Mouse (Mus musculus): Measurements from ENCODE around the gene Runx1. TPM values are rescaled to one million over a fixed set of nuclear protein-coding genes. Genes with fewer than 3 reads are reported as not detected.

Runx1 gene
- polyA plus RNA-seq, 1 experiment, result 32.5 TPM

DNA sequence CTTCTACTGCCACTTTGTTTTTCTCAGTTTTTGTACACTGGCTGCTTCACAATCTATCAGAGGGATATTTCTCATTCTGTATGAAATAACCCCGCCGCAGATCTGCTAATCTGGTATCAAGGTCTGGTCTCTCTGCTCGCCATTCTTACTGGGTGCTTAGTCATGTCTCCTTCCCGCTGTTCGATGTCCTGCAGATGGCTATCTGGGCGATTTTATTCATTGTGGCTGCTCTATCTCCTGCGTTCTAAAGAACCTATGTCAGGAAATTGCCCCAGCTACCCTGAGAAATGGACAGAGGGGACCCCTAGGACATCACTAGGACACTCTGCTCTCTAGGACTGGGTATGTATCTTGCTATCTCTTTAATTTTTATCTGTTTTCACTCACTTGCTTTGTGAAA, 135.2 kb downstream of the Runx1 start:
- TF ChIP-seq CTCF (IDR thresholded peaks at IDR 0.05; ENCODE audit: insufficient read depth, low read length), result no peak
- no peak for TF ChIP-seq POLR2A (IDR thresholded peaks at IDR 0.05; ENCODE audit: borderline replicate concordance, extremely low read depth, low read depth, low read length)
- DNase-seq, result peak; percentile 15
- WGBS, result 74% methylated on average over 7 of the region's 7 CpGs
- Histone ChIP-seq H3K4me1 (ENCODE audit: control insufficient read depth, insufficient read depth, low read length) (peaks cover 4% of the 10 kb centered on the region; the same call in 1 of the 2 replicates), H3K4me3 (replicated peaks; ENCODE audit: extremely low read depth, low read depth, low read length) (no peak overlapping the region)

DNA sequence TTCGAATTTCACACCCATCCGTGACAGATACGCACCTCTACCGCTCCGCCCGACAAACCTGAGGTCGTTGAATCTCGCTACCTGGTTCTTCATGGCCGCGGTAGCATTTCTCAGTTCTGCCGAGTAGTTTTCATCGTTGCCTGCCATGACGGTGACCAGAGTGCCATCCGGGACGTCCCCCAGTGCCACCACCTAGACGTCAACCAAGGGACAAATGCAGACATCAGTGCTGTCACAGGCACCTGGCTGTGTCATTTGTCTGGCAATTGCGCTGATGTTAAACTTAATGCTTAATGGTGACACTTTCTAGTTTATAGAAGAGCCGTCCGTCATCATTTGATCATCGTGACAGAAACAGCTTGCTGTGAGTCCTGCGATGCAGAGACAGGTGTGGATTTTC, 137.0 kb downstream of the Runx1 start:
- WGBS, result 90% methylated on average over 21 of the region's 21 CpGs
- peak; percentile 4 for DNase-seq
- Histone ChIP-seq H3K4me1 (ENCODE audit: control insufficient read depth, insufficient read depth, low read length) (peaks cover 10% of the 10 kb centered on the region; the same call in 1 of the 2 replicates), H3K4me3 (replicated peaks; ENCODE audit: extremely low read depth, low read depth, low read length) (no peak overlapping the region)
- TF ChIP-seq POLR2A (IDR thresholded peaks at IDR 0.05; ENCODE audit: borderline replicate concordance, extremely low read depth, low read depth, low read length), result no peak
- no peak for TF ChIP-seq CTCF (IDR thresholded peaks at IDR 0.05; ENCODE audit: insufficient read depth, low read length)

DNA sequence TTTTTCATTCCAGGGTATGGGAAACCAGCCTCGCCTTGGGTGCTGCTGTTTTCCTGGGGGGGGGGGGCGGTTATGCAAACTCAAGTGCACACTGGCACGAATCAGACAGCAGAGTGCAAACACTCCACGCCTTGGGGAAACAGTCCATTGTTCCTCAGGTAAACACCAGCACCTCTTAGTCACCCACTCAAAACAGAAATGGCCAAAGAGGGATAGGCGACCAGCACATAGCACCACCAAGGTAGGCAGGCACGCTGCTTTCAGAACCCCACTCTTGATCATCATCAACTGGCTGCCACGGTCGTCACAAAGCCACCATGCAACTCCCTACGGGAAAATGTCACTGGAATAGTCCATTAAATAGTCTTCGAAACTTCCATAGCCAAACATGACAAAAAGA, 139.0 kb downstream of the Runx1 start:
- peak; percentile 52; the same call in 1 of the 2 replicates for TF ChIP-seq POLR2A (IDR thresholded peaks at IDR 0.05; ENCODE audit: borderline replicate concordance, extremely low read depth, low read depth, low read length)
- TF ChIP-seq CTCF (IDR thresholded peaks at IDR 0.05; ENCODE audit: insufficient read depth, low read length), result no peak

DNA sequence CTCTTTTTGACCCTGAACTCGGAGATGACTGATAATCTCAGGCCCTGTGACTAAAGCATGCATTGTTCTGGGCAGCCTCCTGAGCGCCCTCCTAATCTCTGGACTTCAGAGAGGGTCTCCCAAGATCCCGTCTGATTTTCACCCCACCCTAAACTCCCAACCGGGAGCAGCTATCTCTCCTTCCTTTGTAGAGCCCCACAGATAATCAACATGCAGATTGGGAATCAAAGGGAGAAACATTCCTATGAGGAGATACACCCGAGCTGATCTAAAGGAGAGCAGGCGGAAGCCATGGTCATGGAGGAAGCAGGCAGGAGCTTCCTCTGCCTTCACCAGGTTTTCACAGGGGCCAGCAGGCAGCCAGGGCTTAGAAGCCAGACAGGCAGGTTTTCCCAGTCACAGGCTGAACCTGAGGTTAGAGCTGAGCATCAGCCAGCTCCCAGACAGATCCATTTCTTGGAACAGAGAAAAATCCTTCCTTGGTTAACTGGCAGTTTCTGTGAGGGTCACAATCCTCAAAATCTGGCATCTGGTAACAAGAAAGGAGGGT, 140.1 kb downstream of the Runx1 start:
- DNase-seq, result no peak
- 48% methylated on average over 6 of the region's 6 CpGs for WGBS
- no peak overlapping the region for H3K4me3 ChIP-seq (replicated peaks; ENCODE audit: extremely low read depth, low read depth, low read length)
- peaks cover 8% of the 10 kb centered on the region; the same call in 1 of the 2 replicates for H3K4me1 ChIP-seq (ENCODE audit: control insufficient read depth, insufficient read depth, low read length)
- TF ChIP-seq CTCF (IDR thresholded peaks at IDR 0.05; ENCODE audit: insufficient read depth, low read length), result no peak
- TF ChIP-seq POLR2A (IDR thresholded peaks at IDR 0.05; ENCODE audit: borderline replicate concordance, extremely low read depth, low read depth, low read length), result no peak

More for the DNA sequence above, 139.0 kb downstream of the Runx1 start:
- peaks cover 10% of the 10 kb centered on the region; the same call in 1 of the 2 replicates for H3K4me1 ChIP-seq (ENCODE audit: control insufficient read depth, insufficient read depth, low read length)
- H3K4me3 ChIP-seq (replicated peaks; ENCODE audit: extremely low read depth, low read depth, low read length), result no peak overlapping the region
- peak; percentile 67 for DNase-seq
- 64% methylated on average over 10 of the region's 10 CpGs for WGBS

DNA sequence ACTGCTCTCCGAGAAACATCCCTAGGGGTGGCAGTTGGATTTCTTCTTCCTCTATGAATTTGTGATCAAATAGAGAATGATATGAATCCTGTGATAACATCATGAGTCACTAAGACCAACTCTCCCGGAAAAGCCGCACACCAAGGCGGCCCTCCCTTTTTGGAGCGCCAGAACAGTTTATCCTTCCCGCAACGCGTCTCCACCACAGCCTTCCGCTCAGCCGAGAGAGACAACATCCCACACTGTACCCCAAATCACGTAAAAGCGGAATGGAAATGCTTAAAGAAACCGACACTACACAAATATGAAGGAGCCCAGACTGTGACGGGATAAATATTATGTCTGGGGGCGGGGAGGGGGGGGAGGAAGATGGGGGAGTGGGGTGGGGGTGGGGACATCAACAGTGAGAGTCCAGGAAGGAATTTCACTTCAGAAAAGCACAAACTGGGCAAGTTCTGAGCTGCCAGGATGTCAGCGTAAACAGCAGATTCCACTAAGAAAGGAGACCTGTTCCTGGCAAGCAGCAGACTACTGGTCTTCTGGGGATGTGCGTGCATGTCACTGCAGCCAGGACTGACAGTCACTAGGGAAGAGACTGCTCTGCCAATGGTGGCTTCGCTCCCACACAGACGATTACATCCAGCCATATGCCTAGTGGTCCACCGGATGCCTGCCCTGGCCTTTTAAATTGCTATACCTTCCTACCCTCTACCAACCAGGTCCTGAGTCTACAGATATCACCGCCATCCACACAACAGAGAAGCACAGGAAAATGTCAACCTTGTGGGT, 141.3 kb downstream of the Runx1 start:
- Histone ChIP-seq H3K4me1 (ENCODE audit: control insufficient read depth, insufficient read depth, low read length) (peaks cover 8% of the 10 kb centered on the region; the same call in 1 of the 2 replicates), H3K4me3 (replicated peaks; ENCODE audit: extremely low read depth, low read depth, low read length) (no peak overlapping the region)
- 55% methylated on average over 21 of the region's 21 CpGs for WGBS
- DNase-seq, result no peak
- no peak for TF ChIP-seq CTCF (IDR thresholded peaks at IDR 0.05; ENCODE audit: insufficient read depth, low read length)
- TF ChIP-seq POLR2A (IDR thresholded peaks at IDR 0.05; ENCODE audit: borderline replicate concordance, extremely low read depth, low read depth, low read length), result no peak

DNA sequence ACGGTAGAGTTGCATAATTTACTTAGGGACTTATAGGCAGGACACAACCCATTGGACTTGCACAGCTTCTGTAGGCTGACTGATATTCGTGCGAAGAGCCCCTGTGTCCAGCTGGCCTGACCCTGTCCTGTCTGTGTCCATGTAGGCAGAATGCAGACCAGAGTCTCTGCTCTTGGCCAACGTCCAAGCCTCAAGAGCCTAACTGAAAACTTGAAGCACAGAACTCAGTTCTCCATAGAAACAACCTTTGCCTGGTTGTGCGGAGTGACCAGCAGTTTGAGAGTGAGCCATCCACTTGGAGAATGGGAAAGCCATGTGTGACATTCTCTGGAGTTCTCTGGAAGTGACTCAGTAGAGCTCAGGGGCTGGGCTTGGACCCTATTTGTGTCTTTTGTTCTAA, 149.3 kb downstream of the Runx1 start:
- Histone ChIP-seq H3K4me1 (ENCODE audit: control insufficient read depth, insufficient read depth, low read length) (peaks cover 4% of the 10 kb centered on the region; the same call in 1 of the 2 replicates), H3K4me3 (replicated peaks; ENCODE audit: extremely low read depth, low read depth, low read length) (no peak overlapping the region)
- peak; percentile 64 for DNase-seq
- TF ChIP-seq POLR2A (IDR thresholded peaks at IDR 0.05; ENCODE audit: borderline replicate concordance, extremely low read depth, low read depth, low read length) (no peak), CTCF (IDR thresholded peaks at IDR 0.05; ENCODE audit: insufficient read depth, low read length) (no peak)
- WGBS, result 61% methylated on average over 5 of the region's 5 CpGs

DNA sequence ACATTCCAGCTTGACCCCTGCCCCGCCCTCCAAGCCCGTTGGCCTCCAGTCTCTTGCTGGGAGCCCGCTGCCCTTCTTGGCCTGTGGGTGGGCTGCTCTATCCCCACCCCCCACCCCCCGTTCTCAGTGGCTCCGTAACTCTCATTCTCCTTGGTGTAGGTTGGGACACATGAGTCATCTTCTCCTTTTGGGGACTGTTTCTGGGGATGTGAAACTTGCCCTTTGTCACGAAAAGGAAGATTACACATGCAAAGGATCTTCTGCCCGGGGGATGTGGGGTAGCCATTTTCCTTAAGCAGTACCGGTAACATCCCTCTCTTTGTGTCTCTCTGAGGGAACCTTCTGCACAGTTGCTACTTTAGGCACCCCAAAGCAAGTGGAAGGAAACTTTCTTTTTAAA, 150.3 kb downstream of the Runx1 start:
- 62% methylated on average over 8 of the region's 8 CpGs for WGBS
- TF ChIP-seq CTCF (IDR thresholded peaks at IDR 0.05; ENCODE audit: insufficient read depth, low read length) (no peak), POLR2A (IDR thresholded peaks at IDR 0.05; ENCODE audit: borderline replicate concordance, extremely low read depth, low read depth, low read length) (no peak)

DNA sequence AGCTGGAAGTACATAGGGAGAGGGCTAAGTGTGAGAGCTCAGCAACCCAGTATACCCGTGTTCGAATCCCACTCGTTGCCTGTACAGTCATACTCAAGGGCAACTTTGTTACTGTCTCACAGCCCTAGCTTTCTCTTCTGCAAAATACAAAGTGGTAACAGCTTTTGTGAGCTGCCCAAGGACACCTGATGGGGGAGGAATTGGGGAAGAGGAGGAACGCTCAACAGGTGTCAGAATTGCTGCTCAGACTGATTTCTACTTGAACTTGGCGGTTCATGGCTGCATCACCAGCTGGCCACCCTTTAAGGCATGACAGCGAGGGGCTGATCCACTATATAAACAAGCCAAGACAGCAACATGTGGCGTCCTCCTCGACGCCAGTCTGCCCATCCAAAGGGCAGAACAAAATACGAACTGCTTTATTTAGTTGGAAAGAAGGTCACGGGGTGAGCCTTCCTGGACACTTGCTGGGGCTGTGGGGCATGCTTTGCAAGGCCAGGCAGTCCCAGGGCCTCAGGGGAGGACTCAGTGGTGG, 151.0 kb downstream of the Runx1 start:
- TF ChIP-seq POLR2A (IDR thresholded peaks at IDR 0.05; ENCODE audit: borderline replicate concordance, extremely low read depth, low read depth, low read length) (no peak), CTCF (IDR thresholded peaks at IDR 0.05; ENCODE audit: insufficient read depth, low read length) (no peak)
- H3K4me1 ChIP-seq (ENCODE audit: control insufficient read depth, insufficient read depth, low read length), result peaks cover 4% of the 10 kb centered on the region; the same call in 1 of the 2 replicates
- WGBS, result 60% methylated on average over 11 of the region's 11 CpGs

More for the DNA sequence above, 150.3 kb downstream of the Runx1 start:
- peaks cover 4% of the 10 kb centered on the region; the same call in 1 of the 2 replicates for H3K4me1 ChIP-seq (ENCODE audit: control insufficient read depth, insufficient read depth, low read length)
- DNase-seq, result no peak
- H3K4me3 ChIP-seq (replicated peaks; ENCODE audit: extremely low read depth, low read depth, low read length), result no peak overlapping the region

DNA sequence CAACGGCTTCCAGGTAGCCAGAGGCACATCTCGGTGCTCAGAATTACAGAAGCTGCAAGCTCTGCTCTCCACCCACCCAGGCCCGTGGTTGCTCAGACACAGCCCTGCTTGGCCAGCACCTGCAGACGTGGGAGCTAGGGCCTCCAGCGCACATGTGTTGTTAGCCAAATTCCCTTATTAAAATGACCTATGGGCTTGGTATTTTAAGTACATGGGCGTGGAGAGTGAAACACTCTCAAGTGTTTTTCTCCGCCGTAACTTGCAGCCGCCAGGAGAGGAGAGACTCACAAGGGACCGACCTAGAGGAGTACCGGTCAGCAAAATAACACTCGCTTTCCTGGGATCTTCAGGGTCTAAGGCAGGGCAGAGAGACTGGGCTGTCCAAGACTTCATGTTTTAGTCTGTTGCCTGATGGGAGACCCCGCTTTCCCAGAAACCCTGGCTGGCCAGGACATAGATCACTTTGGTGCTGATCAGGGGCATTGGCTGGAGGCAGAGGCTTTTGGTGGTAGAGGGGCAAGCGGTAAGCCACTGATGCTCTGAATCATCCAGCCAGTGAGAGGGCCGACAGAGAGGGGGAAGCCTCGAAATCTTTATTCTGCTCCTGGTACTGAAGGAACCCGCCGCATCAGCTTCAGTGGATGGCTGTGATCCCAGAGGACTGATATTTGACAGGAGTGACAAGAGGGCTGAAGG, 151.7 kb downstream of the Runx1 start:
- no peak for TF ChIP-seq CTCF (IDR thresholded peaks at IDR 0.05; ENCODE audit: insufficient read depth, low read length)
- TF ChIP-seq POLR2A (IDR thresholded peaks at IDR 0.05; ENCODE audit: borderline replicate concordance, extremely low read depth, low read depth, low read length), result peak; percentile 59; the same call in 1 of the 2 replicates
- H3K4me3 ChIP-seq (replicated peaks; ENCODE audit: extremely low read depth, low read depth, low read length), result no peak overlapping the region
- WGBS, result 69% methylated on average over 18 of the region's 18 CpGs
- DNase-seq, result no peak
- peaks cover 4% of the 10 kb centered on the region; the same call in 1 of the 2 replicates for H3K4me1 ChIP-seq (ENCODE audit: control insufficient read depth, insufficient read depth, low read length)

More for the DNA sequence above, 151.0 kb downstream of the Runx1 start:
- H3K4me3 ChIP-seq (replicated peaks; ENCODE audit: extremely low read depth, low read depth, low read length), result no peak overlapping the region
- no peak for DNase-seq

Measured in lung, adult 2 months (tissue).